ENCODE assay signal across 8 mouse cellular contexts in genomic region chr7:45154096-45154992, GRCm38 (mm10). TPM values are rescaled to one million over a fixed set of nuclear protein-coding genes. Genes with fewer than 3 reads are reported as not detected.
DNase-seq lines count a peak whose midpoint lies in the region; ATAC-seq and TF ChIP-seq lines count a peak whose summit lies in the region.

Pih1d1 (plus strand) TSS chr7:45154303.
Aldh16a1 (minus strand) TSS chr7:45154584.

- H3K4me3 ChIP-seq in hindbrain, embryonic 13.5 days, result peak within 1 kb of the TSS; percentile 48

- CTCF ChIA-PET in Patski (lab: Charles Lee), result interaction anchor here (0.7 to 2.7 kb wide), 4 partner anchors 9 to 94 kb away, joined by 3 to 10 read pairs (median 4); partner anchors contain the start of genes Flt3l, Gm45713 and Slc17a7

- DNase-seq in Patski (ENCODE audit: low read depth, low spot score), result peak; percentile 62
- DNase-seq in cerebellum, postnatal 14 days, result peak; percentile 99
- DNase-seq in frontal cortex, postnatal 14 days (ENCODE audit: low spot score in 2 of 2), result peak; percentile 93 to 97
- peak; percentile 92 to 99 for DNase-seq in layer of hippocampus, postnatal 25 days (ENCODE audit: extremely low spot score in 1 of 2, low spot score in 1 of 2)
- peak; percentile 96 for DNase-seq in lung, postnatal 25 days (ENCODE audit: low spot score)
- DNase-seq in retina, embryonic 14.5 days (ENCODE audit: low spot score), result peak; percentile 98
- peak; percentile 99 for DNase-seq in thymus, postnatal 4 days

- WGBS in hindbrain, embryonic 13.5 days, result 4% methylated on average over 69 of the region's 69 CpGs

- no peaks in the 10 kb centered on the region for H3K27me3 ChIP-seq in Patski
- H3K27me3 ChIP-seq in hindbrain, embryonic 13.5 days, result no peaks in the 10 kb centered on the region

- peak within 1 kb of the TSS; percentile 83 for H3K9ac ChIP-seq in hindbrain, embryonic 13.5 days

- H3K27ac ChIP-seq in hindbrain, embryonic 13.5 days, result peak within 1 kb of the TSS; percentile 92

- no peaks in the 10 kb centered on the region for H3K9me3 ChIP-seq in hindbrain, embryonic 13.5 days

- peaks cover 27% of the 10 kb centered on the region for H3K36me3 ChIP-seq in hindbrain, embryonic 13.5 days

- POLR2A ChIA-PET in Patski (lab: Charles Lee), result interaction anchor here (0.7 kb wide), 1 partner anchor 11 kb away, joined by 3 read pairs; no protein-coding TSS in a partner anchor

- peak within 1 kb of the TSS; percentile 79 for H3K4me2 ChIP-seq in hindbrain, embryonic 13.5 days

- ATAC-seq in Patski, result peak; percentile 83
- peak; percentile 97 for ATAC-seq in hindbrain, embryonic 13.5 days (ENCODE audit: low FRiP score)

- in situ Hi-C loops in Patski (cut with MboI; ENCODE audit: low pct_unique_long_range_greater_than_20kb), result no loop called here

- peaks cover 25% of the 10 kb centered on the region for H3K4me1 ChIP-seq in hindbrain, embryonic 13.5 days (replicated peaks)

- TF ChIP-seq CTCF in Patski (IDR thresholded peaks at IDR 0.05), result no peak

RNA-seq across cellular contexts. Expression of gene Pih1d1, which starts in this region (rescaled TPM):
- polyA plus RNA-seq in Patski (2021), result 68.2 TPM
- 85.6 and 94.4 TPM in 2 replicates for polyA plus RNA-seq in hindbrain, embryonic 13.5 days (2015; fragmentation: Nextera tagmentation; extraction: Ambion mirVana)
- 10 to 100 TPM; 43.2 to 47.0 TPM for total RNA-seq in layer of hippocampus, postnatal 25 days (2021)

RNA-seq across cellular contexts. Expression of gene Aldh16a1, which starts in this region (rescaled TPM):
- polyA plus RNA-seq in Patski (2021), result 48.9 TPM
- 23.7 and 24.5 TPM in 2 replicates for polyA plus RNA-seq in hindbrain, embryonic 13.5 days (2015; fragmentation: Nextera tagmentation; extraction: Ambion mirVana)
- 10 to 100 TPM; 10.9 to 13.6 TPM for total RNA-seq in layer of hippocampus, postnatal 25 days (2021)

Comparison
In these comparisons a context has a peak if more than half of its experiments do, and no peak if none do; other contexts are left out.
1. Peak in every context shown above with its lines: DNase-seq, ATAC-seq, H3K4me3 ChIP-seq and H3K27ac ChIP-seq.